In genomic region chr1:14421030-14421429, GRCm38 (mm10) we compare ENCODE assay signal across 15 mouse cellular contexts.
DNase-seq lines count a peak whose midpoint lies in the region.
"Had no signal": no experiment of that assay in that cellular context is flagged by ENCODE, and none has a peak within 500 bp of the region (broad histone marks: within the 10 kb centered on the region; RNA-seq: fewer than 3 reads in every experiment).

No protein-coding gene starts in this region.

- peak; percentile 70 for DNase-seq in ES-CJ7 (ENCODE audit: low read depth, low spot score)
- peak; percentile 11 for DNase-seq in MN1 (ENCODE audit: low spot score)
- DNase-seq in ZHBTc4 (ENCODE audit: low read depth, low spot score) = peak; percentile 42
- DNase-seq in adrenal gland, adult 18-20 months (ENCODE audit: low spot score in 2 of 2) = no peak
- DNase-seq in right cerebral cortex, postnatal 14 days = no peak
- DNase-seq: adrenal gland, adult 8-10 months; adrenal gland, postnatal 14 days; adrenal gland, postnatal 36 days; B cell, adult 2 months; cerebellum, adult 11-12 months; cerebellum, adult 2 months; cerebellum, adult 9-10 months; cerebellum, postnatal 10 days; cerebellum, postnatal 36 days; embryo, embryonic 11 days had no signal

Comparison
In these comparisons a context has a peak if more than half of its experiments do, and no peak if none do; other contexts are left out.
1. DNase-seq: peak in ES-CJ7 (single experiment), MN1 (single experiment) and ZHBTc4 (single experiment); none in adrenal gland, adult 18-20 months (0 of 2) and right cerebral cortex, postnatal 14 days (single experiment).